Mouse (Mus musculus): ENCODE data around the gene Sptbn4. TPM values are rescaled to one million over a fixed set of nuclear protein-coding genes. Genes with fewer than 3 reads are reported as not detected.

Gene Sptbn4
- polyA plus RNA-seq, 1 experiment: 171 TPM

DNA sequence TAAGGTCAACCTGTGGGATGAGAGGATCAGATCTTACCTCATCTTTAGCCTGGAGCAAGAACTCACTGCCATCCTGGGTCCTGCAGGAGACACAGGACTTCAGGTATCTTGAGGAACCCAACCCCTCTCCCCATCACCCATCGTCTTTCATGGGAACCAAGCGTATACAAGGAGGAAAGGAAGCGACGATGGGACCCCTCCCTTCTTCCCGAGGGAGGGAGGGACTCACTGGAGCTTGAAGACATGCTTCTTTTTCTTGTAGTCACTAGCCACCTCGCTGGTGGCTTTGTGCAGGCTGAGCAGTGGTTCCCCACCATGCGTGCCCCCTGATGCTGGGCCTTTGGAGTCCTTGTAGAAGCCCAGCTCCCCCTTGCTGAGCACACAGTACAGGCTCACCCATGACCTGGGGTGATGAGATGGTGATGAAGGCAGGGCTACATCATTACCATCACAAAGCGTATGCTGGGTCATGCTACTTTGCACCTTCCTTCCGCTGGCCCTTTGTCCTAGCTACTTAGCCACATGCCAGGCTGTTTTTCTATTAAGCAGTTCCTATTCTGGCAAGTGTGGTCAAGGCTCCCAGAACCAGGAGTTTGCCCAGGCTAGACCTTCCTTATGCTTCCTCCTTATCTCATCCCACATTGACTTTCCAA is 87.7 kb downstream of the Sptbn4 start:
- Histone ChIP-seq H3K27ac (ENCODE audit: insufficient read depth, low read length) (no peak overlapping the region), H3K4me3 (replicated peaks; ENCODE audit: insufficient read depth, low read depth, low read length) (no peak overlapping the region), H3K4me1 (ENCODE audit: control insufficient read depth, insufficient read depth, low read length) (no peaks in the 10 kb centered on the region), H3K27me3 (ENCODE audit: control insufficient read depth, insufficient read depth, low read length) (no peaks in the 10 kb centered on the region)
- no peak for DNase-seq
- no peak for TF ChIP-seq POLR2A (IDR thresholded peaks at IDR 0.05; ENCODE audit: borderline replicate concordance, insufficient read depth, low read length)
- TF ChIP-seq CTCF (IDR thresholded peaks at IDR 0.05; ENCODE audit: borderline replicate concordance, insufficient read depth, low read depth, low read length): no peak
- WGBS: 79% methylated on average over 9 of the region's 9 CpGs

DNA sequence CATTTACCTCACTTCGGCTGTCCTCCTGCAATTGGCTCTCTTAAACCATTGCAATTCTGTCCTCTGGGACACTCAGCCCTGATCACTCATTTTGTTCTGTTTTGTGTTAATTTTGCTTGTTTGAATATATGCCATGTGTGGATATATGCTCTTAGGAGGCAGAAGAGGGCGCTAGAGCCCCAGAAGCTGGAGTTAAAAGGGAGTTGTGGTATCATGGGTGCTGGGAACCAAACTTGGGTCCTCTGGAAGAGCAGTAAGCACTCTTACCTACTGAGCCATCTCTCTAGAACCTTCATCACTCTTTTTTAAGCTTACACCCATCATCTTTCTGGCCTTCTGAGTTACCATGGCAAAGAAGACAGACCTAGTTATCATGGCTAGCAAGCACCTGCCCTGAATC is 88.3 kb downstream of the Sptbn4 start:
- no peaks in the 10 kb centered on the region for H3K4me1 ChIP-seq (ENCODE audit: control insufficient read depth, insufficient read depth, low read length)
- DNase-seq: no peak
- WGBS: 62% methylated on average over 2 of the region's 2 CpGs
- H3K4me3 ChIP-seq (replicated peaks; ENCODE audit: insufficient read depth, low read depth, low read length): no peak overlapping the region
- no peaks in the 10 kb centered on the region for H3K27me3 ChIP-seq (ENCODE audit: control insufficient read depth, insufficient read depth, low read length)
- no peak overlapping the region for H3K27ac ChIP-seq (ENCODE audit: insufficient read depth, low read length)
- TF ChIP-seq CTCF (IDR thresholded peaks at IDR 0.05; ENCODE audit: borderline replicate concordance, insufficient read depth, low read depth, low read length) (no peak), POLR2A (IDR thresholded peaks at IDR 0.05; ENCODE audit: borderline replicate concordance, insufficient read depth, low read length) (no peak)

DNA sequence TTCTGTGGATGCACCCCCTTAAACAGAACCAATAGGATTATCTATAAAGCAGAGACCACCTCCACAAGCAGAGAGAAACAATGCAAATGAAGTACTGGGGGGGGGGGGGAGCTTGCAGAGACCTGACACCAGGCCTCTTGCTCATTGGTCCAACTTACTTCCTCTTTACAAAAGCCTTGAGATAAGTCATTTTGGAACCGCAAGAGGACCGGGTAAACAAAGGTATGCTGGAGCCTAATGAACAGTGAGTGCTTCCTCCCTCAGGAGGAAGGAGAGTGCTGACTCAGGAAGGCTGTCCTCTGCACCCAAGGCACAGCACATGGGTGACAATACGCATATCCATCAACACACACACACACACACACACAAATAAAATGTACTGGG is 89.9 kb downstream of the Sptbn4 start:
- no peak for TF ChIP-seq CTCF (IDR thresholded peaks at IDR 0.05; ENCODE audit: borderline replicate concordance, insufficient read depth, low read depth, low read length)
- no peak for TF ChIP-seq POLR2A (IDR thresholded peaks at IDR 0.05; ENCODE audit: borderline replicate concordance, insufficient read depth, low read length)
- no peak overlapping the region for H3K4me3 ChIP-seq (replicated peaks; ENCODE audit: insufficient read depth, low read depth, low read length)

DNA sequence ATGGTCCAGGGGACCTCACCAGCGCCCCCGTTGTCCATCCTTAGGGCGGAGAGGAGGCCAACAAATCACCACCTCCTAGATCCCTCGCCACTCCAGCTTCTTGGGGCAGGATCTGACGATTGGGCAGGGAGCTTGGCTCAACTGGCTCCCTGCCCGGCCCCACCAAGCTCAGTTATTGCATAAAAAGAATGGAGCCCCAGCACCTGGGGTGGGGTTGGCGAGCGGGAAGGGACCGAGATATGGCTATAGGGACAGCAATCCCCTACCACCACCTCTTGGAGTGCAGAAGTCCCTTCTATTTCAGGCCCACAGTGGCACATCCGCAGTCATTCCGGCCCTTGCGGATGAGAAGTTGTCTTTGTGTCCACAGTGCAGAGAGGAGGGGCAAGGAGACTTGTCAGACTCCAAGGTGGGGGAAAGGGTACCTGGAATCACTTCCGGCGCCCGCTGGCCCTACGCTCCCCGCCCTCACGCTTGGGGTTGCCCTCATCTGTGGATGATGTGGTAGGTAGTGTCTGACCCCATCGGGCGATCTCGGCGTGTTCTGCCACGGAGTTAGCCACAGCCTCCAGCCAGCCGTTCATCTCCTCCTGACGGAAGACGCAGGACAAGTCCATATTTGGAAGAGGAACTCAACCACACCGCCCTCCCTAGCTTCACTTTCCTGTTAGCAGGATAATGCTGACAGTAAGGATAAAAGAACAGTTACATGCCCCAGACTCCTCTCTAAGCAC is 90.5 kb downstream of the Sptbn4 start, which contains the start of gene Gm20479:
Gene Gm20479, minus strand, starts transcription at position 559 of the 734 bp plus-strand sequence.
- TF ChIP-seq POLR2A (IDR thresholded peaks at IDR 0.05; ENCODE audit: borderline replicate concordance, insufficient read depth, low read length) (no peak), CTCF (IDR thresholded peaks at IDR 0.05; ENCODE audit: borderline replicate concordance, insufficient read depth, low read depth, low read length) (no peak)
- no peak within 1 kb of the TSS for H3K27ac ChIP-seq (ENCODE audit: insufficient read depth, low read length)
- H3K27me3 ChIP-seq (ENCODE audit: control insufficient read depth, insufficient read depth, low read length): no peaks in the 10 kb centered on the region
- H3K4me1 ChIP-seq (ENCODE audit: control insufficient read depth, insufficient read depth, low read length): no peaks in the 10 kb centered on the region
- H3K4me3 ChIP-seq (replicated peaks; ENCODE audit: insufficient read depth, low read depth, low read length): peak within 1 kb of the TSS; percentile 88
- DNase-seq: no peak
- WGBS: 34% methylated on average over 27 of the region's 27 CpGs

More for the DNA sequence above, 89.9 kb downstream of the Sptbn4 start:
- no peaks in the 10 kb centered on the region for H3K27me3 ChIP-seq (ENCODE audit: control insufficient read depth, insufficient read depth, low read length)
- no peak overlapping the region for H3K27ac ChIP-seq (ENCODE audit: insufficient read depth, low read length)
- H3K4me1 ChIP-seq (ENCODE audit: control insufficient read depth, insufficient read depth, low read length): no peaks in the 10 kb centered on the region
- 42% methylated on average over 3 of the region's 3 CpGs for WGBS
- no peak for DNase-seq

DNA sequence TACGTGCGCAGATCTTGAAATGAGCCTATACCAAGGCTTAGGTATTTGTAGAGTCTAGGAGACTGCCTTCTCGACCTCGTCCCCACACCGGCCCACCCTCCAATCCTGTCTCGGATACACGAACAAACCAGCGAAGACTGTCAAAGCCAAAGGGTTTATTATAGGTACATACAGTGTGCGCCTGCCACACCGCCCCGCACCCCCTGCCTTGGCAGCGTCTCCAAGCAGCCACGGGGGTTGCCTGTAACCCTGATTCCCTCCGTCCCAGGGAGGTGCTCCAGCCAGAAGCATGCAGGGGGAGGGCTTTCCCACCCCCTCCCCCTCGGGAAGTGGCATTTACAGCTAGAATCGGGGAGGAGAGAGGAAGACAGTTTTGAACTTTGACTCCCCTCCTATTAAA is 91.2 kb downstream of the Sptbn4 start:
- TF ChIP-seq CTCF (IDR thresholded peaks at IDR 0.05; ENCODE audit: borderline replicate concordance, insufficient read depth, low read depth, low read length): no peak
- no peak for TF ChIP-seq POLR2A (IDR thresholded peaks at IDR 0.05; ENCODE audit: borderline replicate concordance, insufficient read depth, low read length)
- H3K4me1 ChIP-seq (ENCODE audit: control insufficient read depth, insufficient read depth, low read length): no peaks in the 10 kb centered on the region
- peak overlapping the region; percentile 88 for H3K4me3 ChIP-seq (replicated peaks; ENCODE audit: insufficient read depth, low read depth, low read length)
- H3K27me3 ChIP-seq (ENCODE audit: control insufficient read depth, insufficient read depth, low read length): no peaks in the 10 kb centered on the region
- no peak overlapping the region for H3K27ac ChIP-seq (ENCODE audit: insufficient read depth, low read length)
- 5% methylated on average over 16 of the region's 16 CpGs for whole genome bisulfite sequencing
- peak; percentile 45 to 48 for DNase-seq

DNA sequence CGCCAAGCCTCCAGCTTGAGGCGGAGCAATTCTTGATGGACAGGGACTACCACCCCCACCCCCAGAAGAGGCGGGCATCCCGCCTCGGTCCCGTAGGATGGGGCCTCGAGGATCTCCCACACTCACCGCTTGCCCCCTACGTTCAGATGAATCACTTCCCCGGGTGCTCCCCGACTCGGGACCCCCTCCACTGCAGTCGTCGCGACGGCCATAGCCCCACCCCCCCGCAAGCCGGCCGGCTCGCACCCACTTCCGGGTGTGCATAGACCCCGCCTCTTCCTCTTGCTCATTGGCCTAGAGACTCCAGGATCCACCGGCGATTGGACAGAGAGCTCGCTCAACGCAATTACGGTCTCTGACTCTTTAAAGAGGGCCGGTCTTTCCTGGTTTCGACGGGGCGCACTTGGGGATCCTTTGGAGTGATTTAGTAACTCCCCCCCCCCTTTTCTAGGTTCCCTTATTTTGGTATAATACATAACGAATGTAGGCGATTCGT is 91.7 kb downstream of the Sptbn4 start, which contains the start of gene Shkbp1:
Gene Shkbp1, minus strand, starts transcription at position 275 of the 496 bp plus-strand sequence.
- H3K4me3 ChIP-seq (replicated peaks; ENCODE audit: insufficient read depth, low read depth, low read length): peak within 1 kb of the TSS; percentile 88
- TF ChIP-seq CTCF (IDR thresholded peaks at IDR 0.05; ENCODE audit: borderline replicate concordance, insufficient read depth, low read depth, low read length) (no peak), POLR2A (IDR thresholded peaks at IDR 0.05; ENCODE audit: borderline replicate concordance, insufficient read depth, low read length) (no peak)
- no peaks in the 10 kb centered on the region for H3K27me3 ChIP-seq (ENCODE audit: control insufficient read depth, insufficient read depth, low read length)
- WGBS: under 1% methylated on average over 34 of the region's 34 CpGs
- no peaks in the 10 kb centered on the region for H3K4me1 ChIP-seq (ENCODE audit: control insufficient read depth, insufficient read depth, low read length)
- H3K27ac ChIP-seq (ENCODE audit: insufficient read depth, low read length): no peak within 1 kb of the TSS
- DNase-seq: peak; percentile 83 to 86

DNA sequence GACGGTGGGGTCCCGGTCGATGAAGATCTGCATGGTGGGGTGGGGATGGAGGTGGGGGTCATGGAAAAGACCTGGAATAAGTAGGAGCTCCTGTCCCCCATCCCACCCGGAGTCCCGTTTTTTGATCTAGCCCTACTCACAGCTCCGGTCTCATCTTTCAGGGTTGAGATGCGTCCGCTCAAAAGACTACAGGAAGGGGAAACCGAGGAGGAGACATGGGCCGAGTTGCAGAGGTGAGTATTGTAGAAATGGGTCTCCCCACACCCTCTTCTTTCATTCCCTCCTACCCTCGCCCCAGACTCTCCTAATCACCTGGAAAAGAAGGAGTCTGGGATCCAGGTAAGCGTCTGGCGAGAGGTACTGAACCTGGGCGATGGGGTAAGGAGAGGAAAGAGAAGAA is 92.2 kb downstream of the Sptbn4 start:
- H3K27me3 ChIP-seq (ENCODE audit: control insufficient read depth, insufficient read depth, low read length): no peaks in the 10 kb centered on the region
- H3K4me3 ChIP-seq (replicated peaks; ENCODE audit: insufficient read depth, low read depth, low read length): peak overlapping the region; percentile 88
- H3K27ac ChIP-seq (ENCODE audit: insufficient read depth, low read length): no peak overlapping the region
- TF ChIP-seq POLR2A (IDR thresholded peaks at IDR 0.05; ENCODE audit: borderline replicate concordance, insufficient read depth, low read length) (no peak), CTCF (IDR thresholded peaks at IDR 0.05; ENCODE audit: borderline replicate concordance, insufficient read depth, low read depth, low read length) (no peak)
- no peak for DNase-seq
- no peaks in the 10 kb centered on the region for H3K4me1 ChIP-seq (ENCODE audit: control insufficient read depth, insufficient read depth, low read length)
- WGBS: 10% methylated on average over 14 of the region's 14 CpGs
